Mouse (Mus musculus) ES-Bruce4 (cell line): ENCODE measurements around the gene A930017K11Rik.

Experiments
- CTCF ChIP-seq: IDR thresholded peaks from one replicate; pipeline ENCODE4 v1.8.1; 2011; ENCODE audit warnings: low read depth, low read length
- EP300 ChIP-seq: IDR thresholded peaks from 2 replicates; pipeline ENCODE4 v1.6.1; 2011; ENCODE audit warnings: low read depth, low read length; ENCODE audit not compliant: insufficient read depth

- TF ChIP-seq CTCF (no peak), EP300 (no peak)
Observed at GRCm38 (mm10) chr17:25942597-25943151, 9.7 kb downstream of the A930017K11Rik start.
